Mouse (Mus musculus) adrenal gland, postnatal 4 days (tissue): ENCODE data around the gene Kctd18. TPM values are rescaled to one million over a fixed set of nuclear protein-coding genes. Genes with fewer than 3 reads are reported as not detected.

Experiments used
- DNase-seq, 2 experiments: peaks; one replicate each; pipeline ENCODE4 v3.0.0; 2021 to 2022; ENCODE audit warnings: low spot score in 2 of 2, mixed read lengths in 2 of 2
- total RNA-seq, 2 experiments: library from RNA; stranded (reverse); gene quantifications; 2 replicates each; pipeline ENCODE4 v1.2.3; 2021

Kctd18 gene
- total RNA-seq, 2 experiments from 2014 or later = 29.4 to 29.8 TPM

DNA sequence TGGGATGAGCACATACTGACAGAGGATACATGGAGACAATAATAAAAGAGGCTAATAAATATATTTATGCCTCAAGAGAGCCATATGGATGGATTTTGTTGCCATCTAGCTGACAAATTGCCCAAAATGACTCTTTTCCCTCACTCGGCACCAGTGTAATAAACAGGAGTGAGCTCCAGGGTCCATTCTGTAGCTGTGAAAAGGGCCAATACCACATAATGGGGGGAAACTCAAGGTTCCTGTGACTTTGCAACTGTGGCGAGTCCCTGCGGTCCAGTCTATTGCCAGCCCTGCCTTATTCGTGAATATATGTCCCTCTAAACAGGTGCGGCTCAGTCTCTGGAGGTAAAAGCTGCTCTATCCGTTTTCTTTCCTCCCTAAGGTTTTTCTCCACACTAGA lies 107.2 kb downstream of the Kctd18 start:
- DNase-seq = no peak

DNA sequence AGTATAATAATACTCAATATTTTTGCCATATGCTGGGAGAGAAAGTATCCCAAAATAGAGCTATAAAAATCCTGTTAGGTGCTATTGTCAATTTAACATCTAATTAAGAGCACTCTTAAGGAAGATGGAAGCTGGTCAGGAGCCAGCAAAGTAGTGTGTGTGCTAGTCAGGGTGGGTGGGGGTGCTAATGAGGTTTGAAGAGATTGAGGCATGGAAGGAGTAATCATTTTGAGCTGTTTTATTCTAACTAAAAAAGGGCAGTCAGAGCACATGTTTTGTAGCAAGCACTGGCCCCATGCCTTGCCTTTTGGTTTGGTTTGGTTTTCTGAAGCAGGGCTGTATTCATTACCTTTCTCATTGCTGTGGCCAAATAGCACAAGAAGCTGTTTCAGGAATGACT lies 112.4 kb downstream of the Kctd18 start:
- no peak for DNase-seq

DNA sequence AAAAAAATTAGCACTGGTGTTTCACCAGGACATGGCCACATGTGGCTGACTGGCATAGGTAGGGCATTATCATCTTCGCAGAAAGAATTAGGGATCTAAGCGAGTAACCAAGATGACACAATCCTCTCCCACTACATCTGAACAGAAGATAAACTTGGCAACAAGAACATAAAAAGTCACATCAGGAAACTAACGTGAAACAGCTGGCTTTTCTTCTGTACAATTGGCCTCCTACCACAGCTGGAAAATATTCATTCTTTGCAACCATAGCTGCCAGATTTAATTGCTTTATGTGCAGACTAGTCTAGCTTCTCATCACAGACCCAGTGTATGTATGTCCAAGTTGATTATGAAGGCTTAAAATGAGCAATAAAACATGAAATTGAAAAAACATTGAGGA lies 112.8 kb downstream of the Kctd18 start:
- DNase-seq = no peak

Other genes with a start within 250 kb of the Kctd18 start
- 10 to 100 TPM; 20.7 to 22.2 TPM for gene Spats2l, start 244.8 kb downstream of the Kctd18 start, total RNA-seq
- 1 to 10 TPM; 7.6 to 8.6 TPM for gene Sgo2a, start 23.0 kb downstream of the Kctd18 start, total RNA-seq
- 10 to 100 TPM; 14.2 to 16.9 TPM for gene Aox1, start 11.0 kb upstream of the Kctd18 start, total RNA-seq
- 1 to 10 TPM; 3.9 to 6.9 TPM for gene Aox3, start 94.2 kb upstream of the Kctd18 start, total RNA-seq
- gene Aox4, start 191.4 kb upstream of the Kctd18 start, total RNA-seq = under 1 TPM; 0.06 to 0.25 TPM